Mouse (Mus musculus): ENCODE measurements around the gene Nrip1. TPM values are rescaled to one million over a fixed set of nuclear protein-coding genes. Genes with fewer than 3 reads are reported as not detected.
A peak's percentile ranks its signal among the peaks of the same experiment; 100 is the strongest.

The Nrip1 gene
- total and polyA plus RNA-seq, 2 experiments from 2014 or later = 26.5 to 30.0 TPM

DNA sequence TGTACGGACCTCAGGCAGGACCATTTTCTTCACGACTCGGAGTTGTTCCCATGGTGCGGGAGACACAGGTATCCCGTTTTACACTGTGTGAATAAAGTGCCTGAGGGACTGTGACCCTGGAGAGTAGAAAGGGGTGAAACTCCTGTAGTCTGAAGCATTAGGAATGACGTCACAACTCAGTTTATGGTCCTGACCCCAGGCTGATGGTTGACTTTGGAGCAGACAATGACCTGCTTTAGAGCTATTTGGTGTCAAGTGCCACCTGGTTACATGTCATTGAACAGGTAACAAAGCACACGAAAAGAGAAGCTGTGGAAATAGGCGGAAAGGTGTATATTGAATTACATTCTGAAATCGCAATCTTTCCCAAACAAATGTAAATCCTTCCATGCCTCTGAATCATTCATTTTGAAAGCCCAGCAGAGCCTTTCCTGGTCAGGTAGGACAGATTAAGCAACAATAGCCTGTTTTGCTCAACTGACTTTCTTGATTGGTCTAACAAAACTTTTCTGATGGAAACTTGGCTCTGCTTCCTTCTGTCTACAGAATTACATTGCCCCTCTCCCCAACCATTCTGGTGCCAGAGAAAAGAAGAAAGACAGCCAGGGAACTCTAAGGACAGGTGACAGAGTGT is 106.9 kb downstream of the Nrip1 start:
- Histone ChIP-seq H3K27ac (no peak overlapping the region), H3K4me2 (ENCODE audit: low read depth, low read length) (no peak overlapping the region), H3K9me3 (ENCODE audit: low read length) (no peaks in the 10 kb centered on the region), H3K4me1 (ENCODE audit: insufficient read depth, low read length) (no peaks in the 10 kb centered on the region), H3K9ac (replicated peaks; ENCODE audit: low read length) (no peak overlapping the region), H3K36me3 (ENCODE audit: insufficient read depth, low read length) (no peaks in the 10 kb centered on the region), H3K27me3 (ENCODE audit: insufficient read depth, low read length) (no peaks in the 10 kb centered on the region), H3K4me3 (ENCODE audit: low read length) (no peak overlapping the region)
- DNase-seq (ENCODE audit: low spot score) (no peak), ATAC-seq (no peak)
- 87% methylated on average over 9 of the region's 9 CpGs for WGBS
- TF ChIP-seq CTCF (IDR thresholded peaks at IDR 0.05; ENCODE audit: low read depth) = no peak

DNA sequence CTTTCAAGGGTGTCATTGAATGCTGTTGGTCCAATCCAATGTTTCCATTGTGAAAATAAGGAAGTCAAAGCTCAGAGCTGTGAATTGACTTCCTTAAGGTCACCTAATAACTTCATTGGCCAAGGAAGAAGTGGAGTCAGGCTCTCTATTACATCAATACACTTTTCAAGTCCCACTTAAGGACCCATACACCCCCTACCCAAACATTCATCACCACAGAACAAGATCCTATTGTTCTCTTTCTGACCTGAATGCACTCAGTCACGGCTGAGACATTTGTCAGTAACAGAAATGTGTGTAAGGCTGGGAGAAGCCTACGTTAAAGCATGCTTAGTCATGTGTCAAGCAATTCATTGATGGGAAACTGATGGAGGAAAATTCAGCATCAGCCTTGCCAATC is 107.8 kb downstream of the Nrip1 start:
- Histone ChIP-seq H3K9ac (replicated peaks; ENCODE audit: low read length) (no peak overlapping the region), H3K27ac (no peak overlapping the region), H3K4me2 (ENCODE audit: low read depth, low read length) (no peak overlapping the region), H3K27me3 (ENCODE audit: insufficient read depth, low read length) (no peaks in the 10 kb centered on the region), H3K9me3 (ENCODE audit: low read length) (no peaks in the 10 kb centered on the region), H3K4me3 (ENCODE audit: low read length) (no peak overlapping the region), H3K4me1 (ENCODE audit: insufficient read depth, low read length) (no peaks in the 10 kb centered on the region), H3K36me3 (ENCODE audit: insufficient read depth, low read length) (no peaks in the 10 kb centered on the region)
- 25% methylated on average over 2 of the region's 2 CpGs for WGBS
- no peak for TF ChIP-seq CTCF (IDR thresholded peaks at IDR 0.05; ENCODE audit: low read depth)
- no peak for DNase-seq (ENCODE audit: low spot score)
- no peak for ATAC-seq

DNA sequence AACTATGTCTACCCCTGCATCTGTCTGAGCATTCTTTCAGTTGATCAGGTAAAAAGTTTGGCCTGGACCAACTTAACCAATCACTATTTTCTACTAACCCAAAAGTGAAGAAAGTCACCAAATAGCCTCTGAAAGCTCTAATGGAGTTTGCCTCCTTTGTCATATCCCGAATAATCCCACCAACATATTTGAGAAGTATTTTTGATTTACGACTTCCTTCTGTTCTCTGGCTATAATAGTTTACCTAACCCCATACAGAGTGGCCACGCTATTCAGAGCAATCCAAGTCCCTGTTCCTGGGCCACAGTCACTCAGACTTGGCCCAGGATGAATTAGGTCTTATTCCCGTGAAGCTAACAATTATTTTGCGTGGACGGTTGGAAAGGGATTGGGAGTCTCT is 108.3 kb downstream of the Nrip1 start:
- 64% methylated on average over 6 of the region's 6 CpGs for WGBS
- DNase-seq (ENCODE audit: low spot score) = no peak
- Histone ChIP-seq H3K27me3 (ENCODE audit: insufficient read depth, low read length) (no peaks in the 10 kb centered on the region), H3K9me3 (ENCODE audit: low read length) (no peaks in the 10 kb centered on the region), H3K27ac (no peak overlapping the region), H3K36me3 (ENCODE audit: insufficient read depth, low read length) (no peaks in the 10 kb centered on the region), H3K4me2 (ENCODE audit: low read depth, low read length) (no peak overlapping the region), H3K4me3 (ENCODE audit: low read length) (no peak overlapping the region), H3K4me1 (ENCODE audit: insufficient read depth, low read length) (no peaks in the 10 kb centered on the region), H3K9ac (replicated peaks; ENCODE audit: low read length) (no peak overlapping the region)
- TF ChIP-seq CTCF (IDR thresholded peaks at IDR 0.05; ENCODE audit: low read depth) = no peak
- no peak for ATAC-seq

DNA sequence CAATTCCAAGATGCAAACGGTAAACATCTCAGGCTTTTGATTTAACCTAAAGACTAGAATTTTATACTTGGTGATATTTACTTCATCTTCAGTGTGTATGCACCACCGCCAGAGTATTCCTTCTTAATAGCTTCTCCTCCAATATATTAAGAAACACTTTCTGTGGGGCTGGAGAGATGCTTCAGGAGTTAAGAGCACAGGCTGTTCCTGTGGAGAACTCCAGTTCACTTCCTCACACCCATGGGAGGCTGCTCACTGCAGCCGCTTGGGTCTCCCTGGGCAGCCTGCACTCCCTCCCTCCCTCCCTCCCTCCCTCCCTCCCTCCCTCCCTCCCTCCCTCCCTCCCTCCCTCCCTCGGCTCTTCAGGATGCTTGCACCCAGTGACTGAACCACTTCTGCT is 110.2 kb downstream of the Nrip1 start:
- Histone ChIP-seq H3K27ac (no peak overlapping the region), H3K36me3 (ENCODE audit: insufficient read depth, low read length) (no peaks in the 10 kb centered on the region), H3K9me3 (ENCODE audit: low read length) (no peaks in the 10 kb centered on the region), H3K27me3 (ENCODE audit: insufficient read depth, low read length) (no peaks in the 10 kb centered on the region), H3K9ac (replicated peaks; ENCODE audit: low read length) (no peak overlapping the region), H3K4me1 (ENCODE audit: insufficient read depth, low read length) (no peaks in the 10 kb centered on the region), H3K4me3 (ENCODE audit: low read length) (no peak overlapping the region), H3K4me2 (ENCODE audit: low read depth, low read length) (no peak overlapping the region)
- no peak for ATAC-seq
- TF ChIP-seq CTCF (IDR thresholded peaks at IDR 0.05; ENCODE audit: low read depth) = no peak
- WGBS = 65% methylated on average over 4 of the region's 4 CpGs
- DNase-seq (ENCODE audit: low spot score) = no peak

DNA sequence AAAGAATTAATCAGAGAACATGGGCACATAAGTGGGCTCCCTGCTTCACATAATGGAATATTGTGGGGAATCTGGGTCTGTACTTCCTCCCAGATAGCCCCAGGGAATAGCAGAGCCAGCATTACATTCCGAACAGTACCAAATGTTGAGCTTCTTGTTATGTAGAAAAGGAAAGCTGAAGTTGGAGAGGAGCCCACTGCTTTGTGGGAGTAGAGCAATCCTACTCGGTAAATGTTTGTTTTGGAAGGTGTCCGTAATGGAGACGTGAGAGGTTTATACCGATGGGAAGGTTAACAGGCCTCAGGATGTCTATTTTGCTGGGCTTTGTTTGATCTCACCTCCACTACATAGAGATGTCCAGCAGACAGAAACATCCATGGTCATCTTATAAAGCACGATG is 113.3 kb downstream of the Nrip1 start:
- Histone ChIP-seq H3K27ac (no peak overlapping the region), H3K9me3 (ENCODE audit: low read length) (no peaks in the 10 kb centered on the region), H3K4me2 (ENCODE audit: low read depth, low read length) (no peak overlapping the region), H3K36me3 (ENCODE audit: insufficient read depth, low read length) (no peaks in the 10 kb centered on the region), H3K9ac (replicated peaks; ENCODE audit: low read length) (no peak overlapping the region), H3K4me3 (ENCODE audit: low read length) (no peak overlapping the region), H3K27me3 (ENCODE audit: insufficient read depth, low read length) (no peaks in the 10 kb centered on the region), H3K4me1 (ENCODE audit: insufficient read depth, low read length) (no peaks in the 10 kb centered on the region)
- WGBS = 74% methylated on average over 6 of the region's 6 CpGs
- ATAC-seq (no peak), DNase-seq (ENCODE audit: low spot score) (no peak)
- no peak for TF ChIP-seq CTCF (IDR thresholded peaks at IDR 0.05; ENCODE audit: low read depth)

DNA sequence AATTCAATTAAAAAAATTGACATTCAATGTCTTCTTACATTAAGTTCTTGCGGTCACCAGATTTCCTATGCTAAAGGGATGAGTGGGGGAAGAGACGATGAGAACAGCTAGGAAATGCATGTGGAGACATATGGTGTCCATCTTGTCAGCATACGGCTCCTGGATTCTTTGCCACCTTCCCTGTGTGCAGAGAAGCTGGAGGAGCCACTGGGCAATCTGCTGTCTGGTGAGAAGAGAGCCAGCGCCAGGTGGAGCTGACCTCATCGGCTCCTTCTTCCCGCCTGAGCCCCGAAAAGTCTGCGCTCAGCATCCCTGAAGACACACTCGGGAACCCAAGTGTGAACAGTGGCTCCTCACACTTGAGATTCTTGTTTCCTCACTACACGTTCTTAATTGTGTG is 121.8 kb downstream of the Nrip1 start:
- Histone ChIP-seq H3K27ac (no peak overlapping the region), H3K4me2 (ENCODE audit: low read depth, low read length) (no peak overlapping the region), H3K4me1 (ENCODE audit: insufficient read depth, low read length) (no peaks in the 10 kb centered on the region), H3K9me3 (ENCODE audit: low read length) (no peaks in the 10 kb centered on the region), H3K4me3 (ENCODE audit: low read length) (no peak overlapping the region), H3K27me3 (ENCODE audit: insufficient read depth, low read length) (no peaks in the 10 kb centered on the region), H3K9ac (replicated peaks; ENCODE audit: low read length) (no peak overlapping the region), H3K36me3 (ENCODE audit: insufficient read depth, low read length) (no peaks in the 10 kb centered on the region)
- DNase-seq (ENCODE audit: low spot score) (peak; percentile 67), ATAC-seq (peak; percentile 74)
- 74% methylated on average over 10 of the region's 10 CpGs for WGBS
- TF ChIP-seq CTCF (IDR thresholded peaks at IDR 0.05; ENCODE audit: low read depth) = no peak

DNA sequence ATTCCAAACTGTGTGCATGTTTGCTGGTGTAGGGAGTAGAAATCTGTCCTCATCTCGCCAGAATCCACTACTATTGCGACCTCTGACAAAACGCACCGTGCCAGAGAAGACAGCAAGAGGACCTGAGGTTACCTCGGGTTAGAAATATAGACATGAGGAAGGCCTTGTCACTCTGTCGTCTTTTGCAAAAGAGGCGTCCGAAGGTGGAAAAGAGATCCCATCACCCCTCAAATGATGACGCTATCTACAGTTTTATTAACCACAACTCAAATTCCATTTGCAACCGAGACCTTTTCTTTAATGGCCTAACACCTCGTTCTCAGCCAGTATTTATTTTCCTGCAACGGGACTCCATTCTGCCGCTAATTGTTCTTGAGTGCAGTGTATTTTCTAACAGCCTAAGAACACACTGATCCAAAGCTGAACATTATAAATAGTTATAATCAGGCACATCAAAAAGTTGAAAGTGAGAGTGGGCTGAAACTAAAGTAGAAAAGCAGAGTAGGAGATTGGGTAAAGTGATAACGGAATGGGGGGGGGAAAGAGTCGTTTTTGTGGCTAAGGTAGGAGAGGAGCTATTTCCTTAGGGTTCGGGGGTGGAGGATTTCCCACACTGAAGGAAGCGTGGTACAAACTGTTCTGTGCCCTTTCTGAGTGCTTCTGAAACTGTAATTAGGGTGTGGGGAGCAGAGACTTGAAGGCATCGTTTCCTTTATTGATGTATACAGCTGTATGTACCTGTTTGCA is 124.1 kb downstream of the Nrip1 start:
- Histone ChIP-seq H3K27ac (no peak overlapping the region), H3K4me3 (ENCODE audit: low read length) (no peak overlapping the region), H3K27me3 (ENCODE audit: insufficient read depth, low read length) (no peaks in the 10 kb centered on the region), H3K4me1 (ENCODE audit: insufficient read depth, low read length) (no peaks in the 10 kb centered on the region), H3K9ac (replicated peaks; ENCODE audit: low read length) (no peak overlapping the region), H3K4me2 (ENCODE audit: low read depth, low read length) (no peak overlapping the region), H3K9me3 (ENCODE audit: low read length) (no peaks in the 10 kb centered on the region), H3K36me3 (ENCODE audit: insufficient read depth, low read length) (no peaks in the 10 kb centered on the region)
- DNase-seq (ENCODE audit: low spot score) (no peak), ATAC-seq (no peak)
- 91% methylated on average over 18 of the region's 18 CpGs for WGBS
- TF ChIP-seq CTCF (IDR thresholded peaks at IDR 0.05; ENCODE audit: low read depth) = no peak
